Mouse (Mus musculus) heart, adult 11 months (tissue): Measurements from ENCODE around the gene Lrmda.

Source experiments
- DNase-seq: peaks from one replicate; pipeline ENCODE4 v3.0.0; 2022

Lrmda gene

DNA sequence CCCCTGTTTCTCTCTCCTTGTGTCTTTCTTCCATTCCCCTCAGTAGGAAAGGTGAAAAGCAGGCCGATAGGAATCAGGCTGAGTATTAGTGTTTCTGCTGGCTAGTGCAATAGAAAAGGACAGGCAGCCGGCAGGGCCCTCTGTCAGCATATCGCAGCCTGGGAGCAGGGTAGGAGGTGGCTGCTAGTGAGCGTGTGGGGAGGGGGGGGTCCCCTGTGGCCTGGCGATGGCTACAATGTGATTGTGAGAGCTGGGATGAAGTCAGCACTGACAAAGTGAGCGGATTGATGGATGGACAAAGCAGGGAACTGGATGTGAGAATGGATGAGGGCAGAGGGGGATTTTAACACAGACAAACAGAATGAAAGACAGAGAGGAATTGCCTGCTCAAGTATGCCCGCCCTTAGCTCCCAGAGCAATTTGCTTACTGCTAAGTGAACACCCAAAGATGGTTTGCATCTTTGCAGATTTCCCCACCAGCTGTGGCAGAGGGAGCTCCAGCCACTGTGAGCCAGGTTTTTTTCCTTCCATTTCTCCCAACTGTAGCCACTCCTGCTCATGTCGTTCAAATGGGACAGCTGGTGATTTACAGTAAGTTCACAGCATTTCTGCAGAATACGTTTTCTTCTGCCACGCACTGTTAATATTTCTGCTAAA lies 240.0 kb downstream of the Lrmda start:
- no peak for DNase-seq

DNA sequence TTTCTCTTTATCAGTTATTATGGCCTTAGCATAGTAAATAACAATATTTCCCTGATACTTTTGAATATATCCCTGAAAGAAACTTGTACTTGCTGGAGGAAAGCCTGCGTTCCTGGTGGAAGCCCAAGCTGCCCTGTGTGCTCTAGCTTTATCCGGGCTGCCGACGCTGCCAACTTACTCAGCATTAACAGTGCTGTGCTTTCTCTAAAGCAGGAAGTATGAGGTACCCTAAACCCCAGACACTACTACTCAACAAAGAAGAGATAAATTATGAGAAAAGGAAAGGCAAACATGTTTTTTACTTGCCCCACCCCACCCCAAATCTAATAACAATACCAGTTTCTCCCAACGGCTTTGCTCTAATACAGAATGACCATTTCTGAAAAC lies 240.5 kb downstream of the Lrmda start:
- no peak for DNase-seq

DNA sequence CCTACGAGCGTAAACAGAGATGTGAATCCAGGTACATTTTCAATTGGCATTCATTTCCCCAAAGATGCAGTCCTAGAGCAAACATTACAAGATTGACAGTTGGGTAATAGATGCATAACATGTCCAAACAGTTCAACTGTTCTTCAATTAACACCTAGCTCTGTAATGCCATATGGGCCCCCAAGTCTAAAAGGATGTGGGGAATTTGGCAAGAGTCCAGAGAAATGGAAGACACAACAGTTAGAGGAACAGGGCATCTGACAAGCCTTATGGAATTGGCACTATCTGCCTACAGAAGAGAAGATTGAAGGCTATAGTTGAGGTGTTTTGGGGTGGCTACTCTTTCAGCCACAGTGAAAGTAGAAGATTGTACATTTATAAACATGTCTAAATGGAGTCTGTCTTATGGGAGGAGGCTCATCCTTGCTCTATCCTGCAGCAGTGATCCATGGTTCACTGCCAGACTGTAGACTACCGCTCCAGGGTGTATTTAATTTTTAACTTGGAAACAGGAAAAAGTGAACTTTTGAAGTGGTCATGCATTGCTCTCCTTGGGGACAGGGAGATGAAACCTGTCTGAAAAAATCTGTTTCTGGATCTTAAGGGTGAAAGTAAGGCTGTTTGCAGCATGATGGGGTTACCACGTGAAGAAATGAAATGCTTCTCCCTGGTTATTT lies 245.9 kb downstream of the Lrmda start:
- DNase-seq: peak; percentile 16

- no peak for DNase-seq
Measured at GRCm38 (mm10) chr14:22269812-22270211, 250.3 kb downstream of the Lrmda start.

- DNase-seq: peak; percentile 52
Measured at GRCm38 (mm10) chr14:22278053-22278452, 258.5 kb downstream of the Lrmda start.

GRCm38 (mm10) chr14:22279591-22279990 lies 260.1 kb downstream of the Lrmda start:
- DNase-seq: peak; percentile 53

DNA sequence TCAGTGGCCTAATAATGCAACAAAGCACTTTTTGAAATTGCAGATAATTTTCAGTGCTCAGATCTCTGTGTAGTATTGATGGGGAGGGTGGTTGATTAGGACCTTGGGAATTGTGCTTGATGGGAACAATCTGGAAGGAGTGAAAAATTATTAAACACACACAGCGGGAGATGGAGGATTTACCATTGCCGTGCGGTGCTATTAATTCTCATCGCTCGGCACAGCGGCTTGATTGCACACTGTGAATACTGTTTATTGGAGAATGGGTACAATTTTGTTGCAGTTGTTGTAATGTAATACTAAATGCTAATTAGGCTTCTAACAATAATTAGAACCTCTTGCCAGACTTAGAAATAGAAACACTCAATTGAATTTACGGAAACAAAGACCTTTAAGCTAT lies 262.1 kb downstream of the Lrmda start:
- DNase-seq: no peak

GRCm38 (mm10) chr14:22282847-22283246 lies 263.3 kb downstream of the Lrmda start:
- DNase-seq: peak; percentile 76

DNA sequence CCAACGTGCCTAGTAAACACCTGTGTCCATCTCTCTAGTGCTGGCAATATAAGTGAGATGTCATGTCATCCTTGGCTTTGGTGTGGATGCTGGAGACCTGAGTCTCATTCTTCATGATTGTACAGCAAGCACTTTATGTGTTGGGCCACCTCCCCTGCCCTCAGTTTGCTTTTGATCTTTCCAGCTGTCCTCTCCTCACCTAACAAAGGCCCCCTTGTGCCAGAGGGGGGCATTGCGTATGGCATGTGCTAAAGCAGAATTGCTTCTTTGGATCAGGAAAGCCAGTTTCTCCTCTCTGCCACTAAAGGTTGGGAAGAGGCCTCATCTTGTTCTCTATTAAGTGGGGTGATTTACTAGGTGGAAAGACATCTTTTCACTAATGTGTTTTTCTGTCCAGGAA lies 264.2 kb downstream of the Lrmda start:
- DNase-seq: peak; percentile 37

DNA sequence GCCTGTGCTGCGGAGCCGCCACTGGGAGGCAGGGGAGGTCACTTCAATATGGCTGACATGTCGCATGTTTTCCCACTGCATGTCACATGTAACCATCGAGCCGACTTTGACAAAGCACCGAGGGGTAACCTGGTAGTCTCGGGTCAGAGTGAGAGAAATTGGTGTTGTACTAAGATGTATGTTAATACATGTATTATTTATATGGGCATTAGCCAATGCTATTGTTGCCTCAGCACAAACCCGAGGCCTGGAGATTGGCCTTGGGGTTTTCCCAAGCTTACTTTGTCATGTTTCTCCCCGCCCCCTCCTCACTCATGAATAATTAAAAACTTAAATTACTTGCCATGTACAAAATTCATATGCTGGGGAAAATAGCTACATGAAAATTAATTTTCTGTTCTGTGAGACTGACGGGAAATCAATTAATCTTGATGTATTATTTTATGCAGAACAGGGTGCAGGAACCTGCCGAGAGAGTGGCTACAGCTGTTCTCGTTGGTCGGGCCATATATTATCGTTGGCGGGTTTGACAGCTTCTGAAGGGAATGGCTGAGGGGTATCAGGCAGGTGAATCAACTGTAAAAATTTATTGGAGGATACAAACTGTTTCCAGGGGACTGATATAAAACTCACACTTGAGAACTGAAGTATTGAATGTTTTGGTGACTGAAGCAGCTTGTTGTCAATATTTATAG lies 265.5 kb downstream of the Lrmda start:
- DNase-seq: no peak

- no peak for DNase-seq
Measured at GRCm38 (mm10) chr14:22285826-22286225, 266.3 kb downstream of the Lrmda start.

DNA sequence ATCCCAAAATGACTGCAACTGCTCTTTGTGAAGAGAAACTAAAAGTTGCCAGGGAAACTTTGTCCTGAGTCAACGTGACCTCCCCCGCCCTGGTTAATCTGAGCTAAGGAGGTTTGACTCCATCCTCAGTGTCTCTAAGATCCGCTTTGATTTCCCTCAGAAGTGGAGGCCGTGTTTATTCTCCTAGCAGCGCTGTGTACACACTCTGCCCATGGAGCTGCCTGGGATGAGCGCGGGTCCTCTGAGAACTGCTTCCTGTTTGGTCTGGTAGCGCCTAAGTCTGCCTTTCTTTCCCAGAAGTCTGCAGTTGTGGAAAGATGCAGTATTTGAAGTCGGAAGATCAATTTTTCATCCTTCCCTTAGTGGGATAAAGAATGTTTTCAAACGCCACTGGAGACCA lies 268.7 kb downstream of the Lrmda start:
- DNase-seq: no peak

GRCm38 (mm10) chr14:22289380-22289922 lies 269.9 kb downstream of the Lrmda start:
- no peak for DNase-seq

- DNase-seq: peak; percentile 82
Measured at GRCm38 (mm10) chr14:22294371-22294770, 274.9 kb downstream of the Lrmda start.

GRCm38 (mm10) chr14:22296655-22297239 lies 277.2 kb downstream of the Lrmda start:
- DNase-seq: no peak

GRCm38 (mm10) chr14:22306759-22307158 lies 287.2 kb downstream of the Lrmda start:
- no peak for DNase-seq

GRCm38 (mm10) chr14:22308059-22308458 lies 288.5 kb downstream of the Lrmda start:
- DNase-seq: no peak

DNA sequence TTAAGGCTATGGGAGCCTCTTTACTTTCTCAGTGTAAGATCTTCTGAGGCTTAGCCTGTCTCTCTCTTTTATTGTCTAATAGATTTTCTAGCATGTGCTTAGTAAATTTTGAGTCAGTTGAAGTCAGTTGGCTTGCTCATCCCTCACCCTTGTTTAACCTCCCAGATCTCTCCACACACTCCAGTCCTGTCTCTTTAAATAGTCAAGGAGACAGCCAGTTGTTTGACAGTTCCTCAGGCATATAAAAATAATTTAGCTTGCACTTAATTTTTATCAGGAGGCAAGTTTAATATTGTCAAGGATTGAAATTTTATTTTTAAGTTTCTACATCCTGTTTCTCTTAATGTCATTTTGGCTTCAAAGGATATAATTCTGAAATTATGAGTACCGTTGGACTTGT lies 303.5 kb downstream of the Lrmda start:
- DNase-seq: no peak

- peak; percentile 88 for DNase-seq
Measured at GRCm38 (mm10) chr14:22323530-22324292, 304.2 kb downstream of the Lrmda start.

- peak; percentile 78 for DNase-seq
Measured at GRCm38 (mm10) chr14:22326218-22326964, 306.9 kb downstream of the Lrmda start.

GRCm38 (mm10) chr14:22329191-22329590 lies 309.7 kb downstream of the Lrmda start:
- peak; percentile 82 for DNase-seq
